Mouse (Mus musculus): ENCODE measurements around the gene Syk. TPM values are rescaled to one million over a fixed set of nuclear protein-coding genes. Genes with fewer than 3 reads are reported as not detected.

Gene Syk
- total RNA-seq, 1 experiment, result 13.3 TPM

- Histone ChIP-seq H3K4me3 (ENCODE audit: insufficient read depth in 1 of 2, low read depth in 1 of 2, low read length in 2 of 2, poor library complexity in 1 of 2, severe bottlenecking in 1 of 2) (no peak overlapping the region), H3K9me3 (ENCODE audit: control insufficient read depth, insufficient read depth, low read depth, low read length) (no peaks in the 10 kb centered on the region), H3K36me3 (ENCODE audit: control insufficient read depth, insufficient read depth, low read length, poor library complexity, severe bottlenecking) (no peaks in the 10 kb centered on the region), H3K4me1 (ENCODE audit: control insufficient read depth in 2 of 2, insufficient read depth in 2 of 2, low read length in 2 of 2, poor library complexity in 1 of 2) (no peaks in the 10 kb centered on the region), H3K9ac (ENCODE audit: insufficient read depth, low read depth, low read length, poor library complexity, severe bottlenecking) (no peak overlapping the region), H3K27ac (ENCODE audit: insufficient read depth, low read depth, low read length, poor library complexity, severe bottlenecking) (no peak overlapping the region)
- in situ Hi-C loops (cut with MboI; ENCODE audit: low sequenced_read_pairs in 2 of 2, unreplicated experiment in 2 of 2), result loop anchor here in 1 of 2 experiments (5.0 kb wide), 1 partner anchor 439 kb away; no protein-coding TSS in a partner anchor
- peak; percentile 51 for DNase-seq (ENCODE audit: low read depth, low spot score)
- TF ChIP-seq ZC3H11A (IDR thresholded peaks at IDR 0.05; ENCODE audit: borderline replicate concordance, low read depth, low read length), result peak; percentile 59; the same call in 1 of the 2 replicates
- TF ChIP-seq CHD2 (IDR thresholded peaks at IDR 0.05; ENCODE audit: low read depth, low read length), result no peak
- no peak for TF ChIP-seq ZNF384 (IDR thresholded peaks at IDR 0.05; ENCODE audit: low read depth, low read length)
Observed at GRCm38 (mm10) chr13:52658477-52658876, 75.5 kb downstream of the Syk start.

GRCm38 (mm10) chr13:52659171-52659665 lies 76.2 kb downstream of the Syk start:
- Histone ChIP-seq H3K36me3 (ENCODE audit: control insufficient read depth, insufficient read depth, low read length, poor library complexity, severe bottlenecking) (no peaks in the 10 kb centered on the region), H3K9me3 (ENCODE audit: control insufficient read depth, insufficient read depth, low read depth, low read length) (no peaks in the 10 kb centered on the region), H3K4me1 (ENCODE audit: control insufficient read depth in 2 of 2, insufficient read depth in 2 of 2, low read length in 2 of 2, poor library complexity in 1 of 2) (no peaks in the 10 kb centered on the region), H3K9ac (ENCODE audit: insufficient read depth, low read depth, low read length, poor library complexity, severe bottlenecking) (no peak overlapping the region), H3K4me3 (ENCODE audit: insufficient read depth in 1 of 2, low read depth in 1 of 2, low read length in 2 of 2, poor library complexity in 1 of 2, severe bottlenecking in 1 of 2) (no peak overlapping the region), H3K27ac (ENCODE audit: insufficient read depth, low read depth, low read length, poor library complexity, severe bottlenecking) (no peak overlapping the region)
- TF ChIP-seq HCFC1 (IDR thresholded peaks at IDR 0.05; ENCODE audit: borderline replicate concordance, insufficient read depth, low read length), result no peak
- TF ChIP-seq CHD2 (IDR thresholded peaks at IDR 0.05; ENCODE audit: low read depth, low read length), result no peak
- TF ChIP-seq ZNF384 (IDR thresholded peaks at IDR 0.05; ENCODE audit: low read depth, low read length), result no peak
- no peak for TF ChIP-seq ZC3H11A (IDR thresholded peaks at IDR 0.05; ENCODE audit: borderline replicate concordance, low read depth, low read length)
- no peak for TF ChIP-seq MAFK (IDR thresholded peaks at IDR 0.05; ENCODE audit: insufficient read depth, low read depth, low read length)
- in situ Hi-C loops (cut with MboI; ENCODE audit: low sequenced_read_pairs in 2 of 2, unreplicated experiment in 2 of 2), result loop anchor here in 1 of 2 experiments (5.0 kb wide), 1 partner anchor 438 kb away; no protein-coding TSS in a partner anchor
- no peak for DNase-seq (ENCODE audit: low read depth, low spot score)

- in situ Hi-C loops (cut with MboI; ENCODE audit: low sequenced_read_pairs in 2 of 2, unreplicated experiment in 2 of 2), result no loop called here
- Histone ChIP-seq H3K9me3 (ENCODE audit: control insufficient read depth, insufficient read depth, low read depth, low read length) (no peaks in the 10 kb centered on the region), H3K36me3 (ENCODE audit: control insufficient read depth, insufficient read depth, low read length, poor library complexity, severe bottlenecking) (no peaks in the 10 kb centered on the region), H3K27ac (ENCODE audit: insufficient read depth, low read depth, low read length, poor library complexity, severe bottlenecking) (no peak overlapping the region), H3K4me1 (ENCODE audit: control insufficient read depth in 2 of 2, insufficient read depth in 2 of 2, low read length in 2 of 2, poor library complexity in 1 of 2) (no peaks in the 10 kb centered on the region), H3K9ac (ENCODE audit: insufficient read depth, low read depth, low read length, poor library complexity, severe bottlenecking) (no peak overlapping the region), H3K4me3 (ENCODE audit: insufficient read depth in 1 of 2, low read depth in 1 of 2, low read length in 2 of 2, poor library complexity in 1 of 2, severe bottlenecking in 1 of 2) (no peak overlapping the region)
- peak; percentile 29; the same call in 1 of the 2 replicates for TF ChIP-seq ZC3H11A (IDR thresholded peaks at IDR 0.05; ENCODE audit: borderline replicate concordance, low read depth, low read length)
- TF ChIP-seq MAFK (IDR thresholded peaks at IDR 0.05; ENCODE audit: insufficient read depth, low read depth, low read length), result no peak
- DNase-seq (ENCODE audit: low read depth, low spot score), result peak; percentile 13
Observed at GRCm38 (mm10) chr13:52669889-52670288, 86.9 kb downstream of the Syk start.

DNA sequence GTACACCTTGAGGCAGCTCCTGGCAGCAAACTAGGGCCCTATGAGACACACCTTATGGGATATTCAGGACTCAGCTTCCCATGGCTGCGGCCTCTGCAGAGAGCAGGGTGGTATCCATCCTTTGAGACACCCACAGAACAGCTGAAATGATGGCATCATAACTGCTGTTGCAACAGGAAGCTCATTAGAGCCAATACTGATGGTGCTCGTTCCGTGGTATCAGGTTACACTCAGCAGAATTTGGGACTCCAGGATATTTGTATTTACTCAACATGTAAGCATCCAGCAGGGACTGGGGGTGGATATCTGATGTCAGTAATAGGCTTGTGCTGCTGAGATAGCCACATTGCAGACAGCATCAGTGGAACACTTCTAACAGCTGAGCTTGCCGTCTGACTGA lies 90.3 kb downstream of the Syk start:
- Histone ChIP-seq H3K4me1 (ENCODE audit: control insufficient read depth in 2 of 2, insufficient read depth in 2 of 2, low read length in 2 of 2, poor library complexity in 1 of 2) (no peaks in the 10 kb centered on the region), H3K27ac (ENCODE audit: insufficient read depth, low read depth, low read length, poor library complexity, severe bottlenecking) (no peak overlapping the region), H3K4me3 (ENCODE audit: insufficient read depth in 1 of 2, low read depth in 1 of 2, low read length in 2 of 2, poor library complexity in 1 of 2, severe bottlenecking in 1 of 2) (no peak overlapping the region), H3K9ac (ENCODE audit: insufficient read depth, low read depth, low read length, poor library complexity, severe bottlenecking) (no peak overlapping the region), H3K9me3 (ENCODE audit: control insufficient read depth, insufficient read depth, low read depth, low read length) (no peaks in the 10 kb centered on the region), H3K36me3 (ENCODE audit: control insufficient read depth, insufficient read depth, low read length, poor library complexity, severe bottlenecking) (no peaks in the 10 kb centered on the region)
- no peak for DNase-seq (ENCODE audit: low read depth, low spot score)
- in situ Hi-C loops (cut with MboI; ENCODE audit: low sequenced_read_pairs in 2 of 2, unreplicated experiment in 2 of 2), result no loop called here
- no peak for TF ChIP-seq CHD2 (IDR thresholded peaks at IDR 0.05; ENCODE audit: low read depth, low read length)
- TF ChIP-seq ZC3H11A (IDR thresholded peaks at IDR 0.05; ENCODE audit: borderline replicate concordance, low read depth, low read length), result no peak

- Histone ChIP-seq H3K4me3 (ENCODE audit: insufficient read depth in 1 of 2, low read depth in 1 of 2, low read length in 2 of 2, poor library complexity in 1 of 2, severe bottlenecking in 1 of 2) (no peak overlapping the region), H3K9me3 (ENCODE audit: control insufficient read depth, insufficient read depth, low read depth, low read length) (no peaks in the 10 kb centered on the region), H3K4me1 (ENCODE audit: control insufficient read depth in 2 of 2, insufficient read depth in 2 of 2, low read length in 2 of 2, poor library complexity in 1 of 2) (no peaks in the 10 kb centered on the region), H3K27ac (ENCODE audit: insufficient read depth, low read depth, low read length, poor library complexity, severe bottlenecking) (no peak overlapping the region), H3K36me3 (ENCODE audit: control insufficient read depth, insufficient read depth, low read length, poor library complexity, severe bottlenecking) (no peaks in the 10 kb centered on the region), H3K9ac (ENCODE audit: insufficient read depth, low read depth, low read length, poor library complexity, severe bottlenecking) (no peak overlapping the region)
- no peak for TF ChIP-seq HCFC1 (IDR thresholded peaks at IDR 0.05; ENCODE audit: borderline replicate concordance, insufficient read depth, low read length)
- TF ChIP-seq ZNF384 (IDR thresholded peaks at IDR 0.05; ENCODE audit: low read depth, low read length), result no peak
- no peak for TF ChIP-seq MAFK (IDR thresholded peaks at IDR 0.05; ENCODE audit: insufficient read depth, low read depth, low read length)
- TF ChIP-seq CHD2 (IDR thresholded peaks at IDR 0.05; ENCODE audit: low read depth, low read length), result no peak
- no peak for TF ChIP-seq ZC3H11A (IDR thresholded peaks at IDR 0.05; ENCODE audit: borderline replicate concordance, low read depth, low read length)
- no peak for DNase-seq (ENCODE audit: low read depth, low spot score)
- in situ Hi-C loops (cut with MboI; ENCODE audit: low sequenced_read_pairs in 2 of 2, unreplicated experiment in 2 of 2), result no loop called here
Observed at GRCm38 (mm10) chr13:52673856-52674255, 90.9 kb downstream of the Syk start.
